Mouse (Mus musculus) right cerebral cortex, adult 2 months (tissue): ENCODE results near the gene 3830417A13Rik.

ENCODE experiments used
- DNase-seq, 2 experiments: peaks; one replicate each; pipeline ENCODE4 v3.0.0; 2021 to 2022; ENCODE audit warnings: low spot score in 2 of 2

The 3830417A13Rik gene

GRCm38 (mm10) chrX:64173248-64173647 lies at the start of gene 3830417A13Rik:
Gene 3830417A13Rik, plus strand, starts transcription at chrX:64173548.
- no peak for DNase-seq

DNA sequence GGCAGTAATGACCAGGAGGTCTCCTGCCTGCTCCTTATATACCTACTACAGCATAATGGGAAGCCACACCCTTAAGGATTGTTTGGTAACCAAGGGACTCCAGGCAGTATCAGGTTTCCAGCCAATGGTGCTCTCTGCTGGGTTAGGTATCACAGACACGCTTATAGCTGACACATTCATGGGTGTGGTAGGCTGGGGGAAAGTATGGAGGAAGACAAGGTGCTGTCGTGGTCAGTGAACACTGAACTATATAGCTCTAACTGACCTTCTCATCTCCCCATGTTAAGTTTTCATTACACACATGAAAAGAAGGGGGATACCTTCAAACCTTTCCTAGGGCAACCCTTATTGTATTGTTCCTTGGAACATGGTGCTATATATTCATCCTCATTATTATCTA lies 21.2 kb upstream of the 3830417A13Rik start, which contains the start of gene Gm6760:
Gm6760 (minus strand) TSS at position 101 of the 400 bp plus-strand sequence.
- no peak for DNase-seq

- DNase-seq, result no peak
Measured at GRCm38 (mm10) chrX:64181246-64181645, 7.9 kb downstream of the 3830417A13Rik start.
